Mouse (Mus musculus): ENCODE results near the gene Paxx.

- TF ChIP-seq CTCF (IDR thresholded peaks at IDR 0.05; ENCODE audit: extremely low read depth, insufficient read depth, low read length): no peak
- TF ChIP-seq POLR2A (IDR thresholded peaks at IDR 0.05; ENCODE audit: extremely low read depth, insufficient read depth, low read length): no peak
Observed at GRCm38 (mm10) chr2:25505860-25506259, 45.0 kb upstream of the Paxx start.
